Mouse (Mus musculus) 416B (cell line): ENCODE results near the gene Syn2.

Source experiments
- DNase-seq: peaks from one replicate; pipeline ENCODE4 v3.0.0; 2011; ENCODE audit warnings: low read depth

Syn2 gene

GRCm38 (mm10) chr6:115291068-115291467 lies 156.4 kb downstream of the Syn2 start:
- no peak for DNase-seq

GRCm38 (mm10) chr6:115291823-115292222 lies 157.1 kb downstream of the Syn2 start:
- DNase-seq = no peak

GRCm38 (mm10) chr6:115292621-115293020 lies 157.9 kb downstream of the Syn2 start:
- no peak for DNase-seq

GRCm38 (mm10) chr6:115293877-115294276 lies 159.2 kb downstream of the Syn2 start:
- no peak for DNase-seq

GRCm38 (mm10) chr6:115307134-115307533 lies 172.4 kb downstream of the Syn2 start:
- no peak for DNase-seq

GRCm38 (mm10) chr6:115312780-115313179 lies 178.1 kb downstream of the Syn2 start:
- no peak for DNase-seq

- DNase-seq = no peak
Measured at GRCm38 (mm10) chr6:115313235-115313738, 178.6 kb downstream of the Syn2 start.

GRCm38 (mm10) chr6:115313910-115314309 lies 179.2 kb downstream of the Syn2 start:
- DNase-seq = no peak

- DNase-seq = peak; percentile 85
Measured at GRCm38 (mm10) chr6:115315770-115316169, 181.1 kb downstream of the Syn2 start.

- DNase-seq = no peak
Measured at GRCm38 (mm10) chr6:115316811-115317221, 182.1 kb downstream of the Syn2 start.

GRCm38 (mm10) chr6:115318811-115319210 lies 184.1 kb downstream of the Syn2 start:
- DNase-seq = no peak

GRCm38 (mm10) chr6:115319686-115320085 lies 185.0 kb downstream of the Syn2 start:
- no peak for DNase-seq

- DNase-seq = no peak
Measured at GRCm38 (mm10) chr6:115320927-115321714, 186.4 kb downstream of the Syn2 start.

GRCm38 (mm10) chr6:115321883-115322351 lies 187.2 kb downstream of the Syn2 start:
- no peak for DNase-seq

GRCm38 (mm10) chr6:115322956-115323355 lies 188.3 kb downstream of the Syn2 start:
- peak; percentile 25 for DNase-seq

GRCm38 (mm10) chr6:115330964-115331363 lies 196.3 kb downstream of the Syn2 start:
- DNase-seq = no peak
